Comparison of ENCODE assay signal across 19 mouse cellular contexts in genomic region chr6:137141247-137141820, GRCm38 (mm10). TPM values are rescaled to one million over a fixed set of nuclear protein-coding genes. Genes with fewer than 3 reads are reported as not detected.
DNase-seq lines count a peak whose midpoint lies in the region; ATAC-seq and TF ChIP-seq lines count a peak whose summit lies in the region.
"Had no signal": no experiment of that assay in that cellular context is flagged by ENCODE, and none has a peak within 500 bp of the region (broad histone marks: within the 10 kb centered on the region; RNA-seq: fewer than 3 reads in every experiment).

No protein-coding gene starts in this region.

- peak; percentile 56 for DNase-seq in adrenal gland, adult 8-10 months
- no peak for DNase-seq in adrenal gland, postnatal 25 days
- DNase-seq in lung, postnatal 0 days (ENCODE audit: low spot score) = peak; percentile 20
- DNase-seq in lung, postnatal 36 days = no peak
- no peak for DNase-seq in layer of hippocampus, adult 9-10 months (ENCODE audit: low spot score)
- DNase-seq: cerebellum, adult 9-10 months; embryo, embryonic 11 days; gastrocnemius, adult 2 months; layer of hippocampus, postnatal 36 days; liver, embryonic 13.5 days; right cerebral cortex, postnatal 4 days had no signal

- H3K27me3 ChIP-seq in intestine, embryonic 16.5 days (replicated peaks; ENCODE audit: control insufficient read depth, insufficient read depth, low read length) = no peaks in the 10 kb centered on the region
- no peaks in the 10 kb centered on the region for H3K27me3 ChIP-seq in intestine, postnatal 0 days (replicated peaks; ENCODE audit: control insufficient read depth, insufficient read depth, low read length)
- H3K27me3 ChIP-seq in lung, postnatal 0 days (replicated peaks; ENCODE audit: insufficient read depth, low read length) = no peaks in the 10 kb centered on the region
- H3K27me3 ChIP-seq: hindbrain, embryonic 12.5 days; intestine, embryonic 15.5 days; liver, embryonic 13.5 days; megakaryocyte, embryonic 14.5 days; neural tube, embryonic 12.5 days had no signal

- 68% methylated on average over 5 of the region's 5 CpGs for WGBS in intestine, embryonic 16.5 days
- 70% methylated on average over 5 of the region's 5 CpGs for WGBS in intestine, postnatal 0 days
- 41% methylated on average over 5 of the region's 5 CpGs for WGBS in lung, postnatal 0 days

- H3K4me3 ChIP-seq in intestine, embryonic 16.5 days (ENCODE audit: low read length) = no peak overlapping the region
- H3K4me3 ChIP-seq in intestine, postnatal 0 days (ENCODE audit: low read depth, low read length) = no peak overlapping the region
- H3K4me3 ChIP-seq in lung, postnatal 0 days (ENCODE audit: low read depth, low read length) = no peak overlapping the region
- H3K4me3 ChIP-seq: gastrocnemius, adult 2 months; hindbrain, embryonic 12.5 days; intestine, embryonic 15.5 days; liver, embryonic 13.5 days; megakaryocyte, embryonic 14.5 days; neural tube, embryonic 12.5 days had no signal

- H3K4me1 ChIP-seq in intestine, embryonic 16.5 days (ENCODE audit: control insufficient read depth, insufficient read depth, low read length) = peaks cover 33% of the 10 kb centered on the region
- H3K4me1 ChIP-seq in intestine, postnatal 0 days (replicated peaks; ENCODE audit: control insufficient read depth, insufficient read depth, low read length) = 0 out of 2 replicates have a peak, but pooled peaks cover 4% of the 10 kb centered on the region
- peaks cover 4% of the 10 kb centered on the region; the same call in 1 of the 2 replicates for H3K4me1 ChIP-seq in lung, postnatal 0 days (ENCODE audit: insufficient read depth, low read depth, low read length)
- H3K4me1 ChIP-seq: megakaryocyte, embryonic 14.5 days; neural tube, embryonic 12.5 days had no signal

- H3K9ac ChIP-seq in intestine, embryonic 16.5 days (ENCODE audit: low read depth, low read length) = 0 out of 2 replicates have a peak overlapping the region, but pooled peaks have one; percentile 14
- no peak overlapping the region for H3K9ac ChIP-seq in intestine, postnatal 0 days (ENCODE audit: low read depth, low read length)
- no peak overlapping the region for H3K9ac ChIP-seq in lung, postnatal 0 days (replicated peaks; ENCODE audit: low read depth)
- H3K9ac ChIP-seq: hindbrain, embryonic 12.5 days; intestine, embryonic 15.5 days; liver, embryonic 13.5 days; neural tube, embryonic 12.5 days had no signal

- no peaks in the 10 kb centered on the region for H3K9me3 ChIP-seq in intestine, embryonic 16.5 days (ENCODE audit: control insufficient read depth, low read length)
- no peaks in the 10 kb centered on the region for H3K9me3 ChIP-seq in intestine, postnatal 0 days (ENCODE audit: control insufficient read depth)
- H3K9me3 ChIP-seq in lung, postnatal 0 days (ENCODE audit: low read length) = no peaks in the 10 kb centered on the region
- H3K9me3 ChIP-seq: hindbrain, embryonic 12.5 days; intestine, embryonic 15.5 days; liver, embryonic 13.5 days; neural tube, embryonic 12.5 days had no signal

- no peak overlapping the region; the same call in 1 of the 2 replicates for H3K27ac ChIP-seq in intestine, embryonic 16.5 days (ENCODE audit: low read length)
- no peak overlapping the region for H3K27ac ChIP-seq in intestine, postnatal 0 days (ENCODE audit: low read depth, low read length)
- H3K27ac ChIP-seq in lung, postnatal 0 days (ENCODE audit: low read length) = no peak overlapping the region
- H3K27ac ChIP-seq: hindbrain, embryonic 12.5 days; liver, embryonic 13.5 days; neural tube, embryonic 12.5 days had no signal

- no peak for TF ChIP-seq CTCF in intestine, postnatal 0 days (IDR thresholded peaks at IDR 0.05; ENCODE audit: low read depth)
- TF ChIP-seq CTCF in lung, postnatal 0 days (IDR thresholded peaks at IDR 0.05) = no peak

- no peaks in the 10 kb centered on the region for H3K36me3 ChIP-seq in intestine, embryonic 16.5 days (ENCODE audit: control insufficient read depth, insufficient read depth, low read length)
- no peaks in the 10 kb centered on the region for H3K36me3 ChIP-seq in intestine, postnatal 0 days (ENCODE audit: control insufficient read depth, insufficient read depth)
- no peaks in the 10 kb centered on the region for H3K36me3 ChIP-seq in lung, postnatal 0 days (ENCODE audit: insufficient read depth, low read length)
- H3K36me3 ChIP-seq: hindbrain, embryonic 12.5 days; intestine, embryonic 15.5 days; liver, embryonic 13.5 days; neural tube, embryonic 12.5 days had no signal

- no peak for TF ChIP-seq EP300 in lung, postnatal 0 days (IDR thresholded peaks at IDR 0.05)

- no peak overlapping the region for H3K4me2 ChIP-seq in intestine, embryonic 16.5 days (ENCODE audit: low read depth, low read length)
- no peak overlapping the region for H3K4me2 ChIP-seq in intestine, postnatal 0 days (replicated peaks; ENCODE audit: low read depth)
- no peak overlapping the region for H3K4me2 ChIP-seq in lung, postnatal 0 days (replicated peaks; ENCODE audit: low read depth, low read length)
- H3K4me2 ChIP-seq: hindbrain, embryonic 12.5 days; intestine, embryonic 15.5 days; liver, embryonic 13.5 days; neural tube, embryonic 12.5 days had no signal

- ATAC-seq in intestine, embryonic 16.5 days = no peak
- ATAC-seq in intestine, postnatal 0 days = no peak
- no peak for ATAC-seq in lung, postnatal 0 days
- peak; percentile 59 for ATAC-seq in megakaryocyte progenitor cell, adult 5-6 weeks (replicated peaks; ENCODE audit: poor library complexity)
- ATAC-seq: forebrain, embryonic 16.5 days; intestine, embryonic 15.5 days had no signal

RNA-seq across cellular contexts. Expression of gene Rerg, which starts 29.0 kb away (rescaled TPM):
- total RNA-seq in adrenal gland, adult 8-10 months (2022) = 100 to 1,000 TPM; 112 to 256 (median 151) TPM
- total RNA-seq in adrenal gland, postnatal 25 days (2021) = 137 and 174 TPM in 2 replicates
- 18.2 TPM in 2 replicates for polyA plus RNA-seq in intestine, embryonic 16.5 days (2015; fragmentation: Nextera tagmentation; extraction: Ambion mirVana)
- polyA plus RNA-seq in intestine, postnatal 0 days (2015; fragmentation: Nextera tagmentation; extraction: Ambion mirVana) = 11.6 and 11.8 TPM in 2 replicates
- 33.4 and 42.9 TPM in 2 replicates for polyA plus RNA-seq in lung, postnatal 0 days (2015; fragmentation: Nextera tagmentation; extraction: Ambion mirVana)
- total RNA-seq in megakaryocyte progenitor cell, adult 5-6 weeks (2015) = 0.22 TPM in 1 of 2 replicates, not detected in the other
- not detected in 2 replicates for total RNA-seq in megakaryocyte progenitor cell, adult 5-6 weeks (2017)

Comparison
In these comparisons a context has a peak if more than half of its experiments do, and no peak if none do; other contexts are left out.
1. DNase-seq: peak in adrenal gland, adult 8-10 months (single experiment) and lung, postnatal 0 days (single experiment); none in adrenal gland, postnatal 25 days (single experiment), lung, postnatal 36 days (single experiment) and layer of hippocampus, adult 9-10 months (single experiment).
2. RNA of gene Rerg, which starts 29.0 kb away (total RNA-seq): 112 to 256 TPM in adrenal gland, adult 8-10 months and 137 to 174 TPM in adrenal gland, postnatal 25 days; 0.22 TPM in megakaryocyte progenitor cell, adult 5-6 weeks; every median in the first group is over 10 times any median in the second.